Comparison of ENCODE assay signal across 8 mouse cellular contexts in genomic region chr3:28543380-28543984, GRCm38 (mm10).
A peak's percentile ranks its signal among the peaks of the same experiment; 100 is the strongest.
DNase-seq lines count a peak whose midpoint lies in the region; ATAC-seq and TF ChIP-seq lines count a peak whose summit lies in the region.

No protein-coding gene starts in this region.

- ATAC-seq in kidney, embryonic 14.5 days (ENCODE audit: low FRiP score, low TSS enrichment) = no peak
- ATAC-seq in heart, postnatal 0 days (ENCODE audit: insufficient read depth, low read depth) = peak; percentile 74; the same call in 1 of the 2 replicates
- 0 out of 2 replicates have a peak, but pooled peaks have one; percentile 27 for ATAC-seq in midbrain, embryonic 12.5 days (ENCODE audit: low FRiP score, low read depth)

- no peaks in the 10 kb centered on the region for H3K27me3 ChIP-seq in kidney, embryonic 14.5 days (ENCODE audit: control insufficient read depth, insufficient read depth, low read length)
- no peaks in the 10 kb centered on the region for H3K27me3 ChIP-seq in ES-Bruce4 (ENCODE audit: control insufficient read depth, insufficient read depth, low read length, poor library complexity, severe bottlenecking)
- H3K27me3 ChIP-seq in heart, postnatal 0 days (ENCODE audit: control insufficient read depth, insufficient read depth, low read length) = no peaks in the 10 kb centered on the region
- no peaks in the 10 kb centered on the region for H3K27me3 ChIP-seq in midbrain, embryonic 12.5 days

- H3K4me3 ChIP-seq in kidney, embryonic 14.5 days (ENCODE audit: low read length) = no peak overlapping the region
- no peak overlapping the region for H3K4me3 ChIP-seq in ES-Bruce4 (ENCODE audit: low read depth, low read length)
- no peak overlapping the region for H3K4me3 ChIP-seq in heart, postnatal 0 days (ENCODE audit: low read depth, low read length)
- no peak overlapping the region for H3K4me3 ChIP-seq in midbrain, embryonic 12.5 days

- H3K4me2 ChIP-seq in kidney, embryonic 14.5 days (replicated peaks; ENCODE audit: low read depth, low read length) = no peak overlapping the region
- peak overlapping the region; percentile 38; the same call in 1 of the 2 replicates for H3K4me2 ChIP-seq in heart, postnatal 0 days (ENCODE audit: low read depth, low read length)
- no peak overlapping the region for H3K4me2 ChIP-seq in midbrain, embryonic 12.5 days (replicated peaks)

- TF ChIP-seq CTCF in ES-Bruce4 (IDR thresholded peaks at IDR 0.05; ENCODE audit: low read depth, low read length) = peak; percentile 36
- TF ChIP-seq CTCF in heart, postnatal 0 days (IDR thresholded peaks at IDR 0.05; ENCODE audit: low read depth) = peak; percentile 77

- TF ChIP-seq EP300 in ES-Bruce4 (IDR thresholded peaks at IDR 0.05; ENCODE audit: insufficient read depth, low read depth, low read length) = no peak
- TF ChIP-seq EP300 in heart, postnatal 0 days (IDR thresholded peaks at IDR 0.05; ENCODE audit: low read depth) = no peak

- no peaks in the 10 kb centered on the region for H3K9me3 ChIP-seq in kidney, embryonic 14.5 days (ENCODE audit: control insufficient read depth, low read length)
- H3K9me3 ChIP-seq in ES-Bruce4 (replicated peaks; ENCODE audit: control insufficient read depth, insufficient read depth, low read length, poor library complexity, severe bottlenecking) = no peaks in the 10 kb centered on the region
- no peaks in the 10 kb centered on the region for H3K9me3 ChIP-seq in heart, postnatal 0 days (replicated peaks; ENCODE audit: control insufficient read depth, low read length)
- H3K9me3 ChIP-seq in midbrain, embryonic 12.5 days = no peaks in the 10 kb centered on the region

- TF ChIP-seq POLR2A in ES-Bruce4 (IDR thresholded peaks at IDR 0.05; ENCODE audit: insufficient read depth, low read length) = no peak

- no peaks in the 10 kb centered on the region for H3K4me1 ChIP-seq in kidney, embryonic 14.5 days (ENCODE audit: control insufficient read depth, insufficient read depth, low read length)
- no peaks in the 10 kb centered on the region for H3K4me1 ChIP-seq in ES-Bruce4 (ENCODE audit: control insufficient read depth, insufficient read depth, low read length)
- no peaks in the 10 kb centered on the region for H3K4me1 ChIP-seq in heart, postnatal 0 days (ENCODE audit: control insufficient read depth, insufficient read depth)
- H3K4me1 ChIP-seq in midbrain, embryonic 12.5 days = no peaks in the 10 kb centered on the region

- no peaks in the 10 kb centered on the region for H3K36me3 ChIP-seq in kidney, embryonic 14.5 days (ENCODE audit: control insufficient read depth, insufficient read depth, low read length)
- H3K36me3 ChIP-seq in ES-Bruce4 (ENCODE audit: control insufficient read depth, insufficient read depth, low read length, poor library complexity, severe bottlenecking) = no peaks in the 10 kb centered on the region
- 0 out of 2 replicates have a peak, but pooled peaks cover 6% of the 10 kb centered on the region for H3K36me3 ChIP-seq in heart, postnatal 0 days (replicated peaks; ENCODE audit: control insufficient read depth, insufficient read depth, low read length)
- 0 out of 2 replicates have a peak, but pooled peaks cover 3% of the 10 kb centered on the region for H3K36me3 ChIP-seq in midbrain, embryonic 12.5 days

- DNase-seq in kidney, adult 18-20 months = peak; percentile 27
- peak; percentile 57 for DNase-seq in adrenal gland, adult 2 months
- peak; percentile 58 for DNase-seq in heart, postnatal 0 days (ENCODE audit: low spot score)
- no peak for DNase-seq in right cerebral cortex, adult 2 months (ENCODE audit: low spot score in 2 of 2)
- DNase-seq in cerebellum, adult 8-10 months = no peak

- H3K27ac ChIP-seq in kidney, embryonic 14.5 days (ENCODE audit: low read depth, low read length) = no peak overlapping the region
- no peak overlapping the region for H3K27ac ChIP-seq in ES-Bruce4 (ENCODE audit: insufficient read depth, low read length)
- H3K27ac ChIP-seq in heart, postnatal 0 days (ENCODE audit: low read depth) = no peak overlapping the region
- H3K27ac ChIP-seq in midbrain, embryonic 12.5 days (replicated peaks) = no peak overlapping the region

- H3K9ac ChIP-seq in kidney, embryonic 14.5 days (ENCODE audit: low read depth, low read length) = no peak overlapping the region
- no peak overlapping the region for H3K9ac ChIP-seq in ES-Bruce4 (ENCODE audit: low read depth, poor library complexity, severe bottlenecking)
- H3K9ac ChIP-seq in heart, postnatal 0 days (replicated peaks; ENCODE audit: low read depth, low read length) = no peak overlapping the region
- no peak overlapping the region for H3K9ac ChIP-seq in midbrain, embryonic 12.5 days (replicated peaks)

- 71% methylated on average over 10 of the region's 10 CpGs for WGBS in kidney, embryonic 14.5 days
- WGBS in heart, postnatal 0 days = 65% methylated on average over 10 of the region's 10 CpGs
- 80% methylated on average over 10 of the region's 10 CpGs for WGBS in midbrain, embryonic 12.5 days

Comparison
In these comparisons a context has a peak if more than half of its experiments do, and no peak if none do; other contexts are left out.
1. DNase-seq: peak in kidney, adult 18-20 months (single experiment), adrenal gland, adult 2 months (single experiment) and heart, postnatal 0 days (single experiment); none in right cerebral cortex, adult 2 months (0 of 2) and cerebellum, adult 8-10 months (single experiment).